Mouse (Mus musculus) testis, postnatal 14 days (tissue): ENCODE measurements around the gene Eya2.

ENCODE experiments used
- DNase-seq: peaks from one replicate; pipeline ENCODE4 v3.0.0; 2021; ENCODE audit warnings: low spot score

Gene Eya2

GRCm38 (mm10) chr2:165818985-165819948 lies 224.4 kb downstream of the Eya2 start:
- peak; percentile 36 for DNase-seq

GRCm38 (mm10) chr2:165820073-165820472 lies 225.2 kb downstream of the Eya2 start:
- DNase-seq = no peak

DNA sequence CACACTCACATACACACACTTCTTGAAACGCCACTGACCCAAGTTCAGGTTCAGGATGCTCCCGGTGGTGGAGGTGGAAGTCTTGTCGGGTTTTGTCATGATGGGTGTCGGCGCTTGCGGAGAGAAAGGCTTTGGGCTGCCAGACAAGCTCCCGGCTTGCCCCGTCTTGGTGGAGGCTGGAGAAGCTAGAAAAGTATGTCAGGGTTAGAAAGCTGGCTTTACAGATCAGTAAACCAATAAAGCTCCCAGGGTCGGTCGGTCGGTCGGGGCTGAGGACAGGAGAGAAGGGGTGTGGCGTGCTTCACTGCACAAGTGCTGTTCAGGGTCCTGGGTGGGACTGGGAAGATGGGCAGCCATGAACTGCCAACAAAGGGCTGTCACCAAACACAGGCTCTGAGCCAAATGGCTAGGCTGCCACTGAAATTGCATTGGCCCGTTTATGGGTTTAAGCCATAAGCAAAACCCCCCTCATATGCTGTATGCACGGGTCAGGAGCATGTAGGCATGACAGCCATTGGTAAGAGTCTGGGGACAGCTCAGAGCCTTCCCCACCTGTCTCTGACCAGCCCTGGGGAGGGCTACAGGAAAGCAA lies 225.8 kb downstream of the Eya2 start:
- DNase-seq = no peak
